Mouse (Mus musculus) duodenum, adult 2 months (tissue): ENCODE measurements around the gene Cep170b. TPM values are rescaled to one million over a fixed set of nuclear protein-coding genes. Genes with fewer than 3 reads are reported as not detected.

Experiments used
- polyA plus RNA-seq: library from polyadenylated mRNA; depleted of rRNA; stranded (reverse); fragments of >200 nt; gene quantifications from 2 replicates; pipeline ENCODE4 v1.2.3, GENCODE M21; 2012; ENCODE audit warnings: low replicate concordance; rRNA removed

Gene Cep170b
- 59.7 and 67.4 TPM in 2 replicates for polyA plus RNA-seq

GRCm38 (mm10) chr12:112720216-112720615 lies at the start of gene Cep170b:
Gene Cep170b, plus strand, starts transcription at chr12:112720455.

GRCm38 (mm10) chr12:112674132-112675011 lies 45.9 kb upstream of the Cep170b start, which contains the start of gene Akt1:
Gene Akt1, minus strand, starts transcription at chr12:112674884.

GRCm38 (mm10) chr12:112678555-112679026 lies 41.7 kb upstream of the Cep170b start, which contains the start of gene Zbtb42:
Gene Zbtb42, plus strand, starts transcription at chr12:112678828.

GRCm38 (mm10) chr12:112760154-112760926 lies 40.1 kb downstream of the Cep170b start, which contains the start of gene Pld4:
Gene Pld4, plus strand, starts transcription at chr12:112760655.

Other genes with a start within 250 kb of the Cep170b start
- gene A530016L24Rik, start 231.0 kb upstream of the Cep170b start, polyA plus RNA-seq, result 0.42 and 4.9 TPM in 2 replicates
- 0.87 and 1.0 TPM in 2 replicates for gene Tmem179, start 203.7 kb upstream of the Cep170b start, polyA plus RNA-seq
- 6.8 and 8.5 TPM in 2 replicates for gene Inf2, start 131.7 kb upstream of the Cep170b start, polyA plus RNA-seq
- gene Adssl1, start 100.4 kb upstream of the Cep170b start, polyA plus RNA-seq, result 3.0 and 6.9 TPM in 2 replicates
- 21.6 and 24.5 TPM in 2 replicates for gene Siva1, start 75.8 kb upstream of the Cep170b start, polyA plus RNA-seq
- gene Akt1, start 45.6 kb upstream of the Cep170b start, polyA plus RNA-seq, result 89.2 and 126 TPM in 2 replicates
- gene Zbtb42, start 41.6 kb upstream of the Cep170b start, polyA plus RNA-seq, result 20.0 and 27.2 TPM in 2 replicates
- 14.3 and 22.6 TPM in 2 replicates for gene Pld4, start 40.2 kb downstream of the Cep170b start, polyA plus RNA-seq
- 0.60 and 1.4 TPM in 2 replicates for gene Ahnak2, start 82.2 kb downstream of the Cep170b start, polyA plus RNA-seq
- 2.1 TPM in 2 replicates for gene Clba1, start 88.5 kb downstream of the Cep170b start, polyA plus RNA-seq
- 9.2 and 11.5 TPM in 2 replicates for gene Cdca4, start 109.0 kb downstream of the Cep170b start, polyA plus RNA-seq
- gene Gpr132, start 147.8 kb downstream of the Cep170b start, polyA plus RNA-seq, result 2.4 and 5.8 TPM in 2 replicates
- 7.0 and 9.9 TPM in 2 replicates for gene Jag2, start 209.3 kb downstream of the Cep170b start, polyA plus RNA-seq
- 44.2 and 67.5 TPM in 2 replicates for gene Nudt14, start 221.7 kb downstream of the Cep170b start, polyA plus RNA-seq